Mouse (Mus musculus) natural killer cell, adult 2 months (primary cell): ENCODE data around the gene Rbm47.

ENCODE experiments used
- DNase-seq, 2 experiments: peaks; one replicate each; pipeline ENCODE4 v3.0.0; 2022; ENCODE audit warnings: low spot score in 2 of 2

Rbm47 gene

GRCm38 (mm10) chr5:66165748-66166147 is 7.2 kb downstream of the Rbm47 start:
- no peak for DNase-seq

DNA sequence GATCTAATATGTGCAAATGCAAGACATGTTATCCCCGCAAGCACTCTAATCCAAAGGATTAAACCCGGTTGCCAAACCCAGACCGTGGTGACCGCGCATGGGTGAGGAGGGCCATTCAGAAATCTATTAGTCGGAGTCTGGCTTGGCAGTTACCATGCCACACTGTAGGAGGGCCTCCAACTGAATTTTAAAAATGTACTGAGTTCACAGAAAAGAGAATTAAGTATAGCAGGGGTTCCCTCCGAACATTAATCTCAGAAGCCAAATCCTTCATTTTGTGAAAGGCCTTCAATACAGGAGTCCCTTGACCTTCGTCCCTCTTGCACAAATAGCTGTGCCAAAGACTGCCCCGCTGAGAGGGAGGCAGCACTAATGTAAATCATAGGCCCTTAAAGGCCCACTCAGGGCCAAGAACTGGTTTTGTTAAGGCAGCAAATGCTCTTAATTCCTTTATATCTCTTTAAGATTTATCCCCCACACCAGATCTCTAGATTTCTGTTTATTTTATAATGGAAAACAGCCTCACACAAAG is 16.4 kb downstream of the Rbm47 start:
- DNase-seq, result no peak

DNA sequence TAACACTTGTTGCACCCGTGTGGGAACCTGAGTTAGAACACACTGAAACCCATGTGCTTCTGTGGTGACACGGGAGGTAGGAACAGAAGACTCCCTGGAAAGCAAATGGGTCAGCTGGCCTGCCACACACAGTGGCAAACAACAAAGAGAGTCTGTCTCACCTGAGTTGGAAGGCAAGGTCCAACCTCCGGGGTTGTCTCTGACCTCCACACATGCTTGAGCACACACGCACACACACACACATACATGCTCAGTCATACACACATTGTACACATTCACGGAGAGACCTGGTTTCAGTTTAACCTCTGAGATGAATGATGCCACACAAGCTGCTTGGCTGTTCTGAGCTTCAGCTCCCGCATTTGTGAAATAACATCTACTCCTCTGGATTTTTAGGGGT is 18.3 kb downstream of the Rbm47 start:
- no peak for DNase-seq

DNA sequence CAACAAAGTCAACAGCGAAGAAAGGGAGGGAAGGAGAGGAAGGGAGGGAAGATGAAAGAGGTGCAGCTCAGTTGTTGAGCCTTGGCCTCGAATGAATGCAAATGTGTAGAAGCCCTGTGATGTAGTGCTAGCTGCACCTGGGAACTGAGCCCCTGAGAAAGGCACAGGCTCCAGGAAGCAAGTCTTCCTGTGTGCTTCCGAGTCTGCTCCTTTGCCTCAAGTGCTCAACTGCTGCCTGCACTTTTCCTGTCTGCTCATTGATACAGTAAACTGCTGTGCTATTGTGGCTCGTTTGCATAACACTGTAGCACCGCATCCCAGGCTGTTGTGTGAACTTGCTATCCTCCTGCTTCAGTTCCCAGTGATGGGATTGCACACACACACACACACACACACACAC is 19.4 kb downstream of the Rbm47 start:
- DNase-seq, result no peak

DNA sequence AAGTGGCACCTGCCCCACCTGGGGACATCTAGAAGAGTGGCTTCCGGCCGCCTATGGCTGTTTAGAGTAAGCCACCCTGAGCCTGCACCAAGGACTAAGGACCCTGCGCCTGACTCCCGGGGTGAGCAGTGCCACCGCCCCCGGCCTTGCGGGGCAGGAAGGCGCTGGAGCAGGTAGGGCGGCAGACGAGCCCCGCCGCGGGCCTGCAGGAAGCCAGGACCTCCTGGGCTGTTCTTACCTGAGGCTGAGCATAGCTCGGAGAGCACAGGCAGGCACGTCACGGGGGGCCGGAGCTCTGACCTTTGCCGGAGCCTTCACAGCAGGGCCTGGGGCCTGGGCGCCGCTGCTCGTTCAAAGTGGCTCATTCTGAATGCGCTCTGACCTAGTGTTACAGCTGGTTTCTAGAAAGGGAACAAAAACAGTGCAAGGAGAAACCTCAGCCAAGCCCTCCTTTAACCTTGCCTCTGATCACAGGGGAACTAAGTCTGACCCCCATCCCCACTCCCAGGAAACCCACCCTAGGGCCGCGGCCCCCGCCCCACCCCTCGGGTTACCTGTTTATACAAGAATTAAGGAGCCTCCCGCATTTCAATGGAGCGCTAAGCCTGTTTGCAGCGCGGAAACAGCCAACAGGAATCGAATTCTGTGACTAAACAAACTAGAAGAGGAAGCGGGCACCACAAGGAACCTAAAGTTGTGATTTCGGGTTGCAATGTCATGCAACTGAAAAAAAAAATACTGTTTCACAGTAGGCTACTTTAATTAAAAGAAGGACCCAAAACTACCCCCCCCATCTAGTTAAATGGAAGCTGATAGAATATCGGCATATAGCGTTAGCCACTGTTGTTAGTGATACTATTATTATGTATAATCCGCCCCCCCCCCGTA is 21.4 kb downstream of the Rbm47 start:
- DNase-seq, result peak; percentile 12 to 44

- peak in 1 of 2 experiments; percentile 2 for DNase-seq
Measured at GRCm38 (mm10) chr5:66150706-66151300, 22.1 kb downstream of the Rbm47 start.

GRCm38 (mm10) chr5:66150106-66150705 is 22.7 kb downstream of the Rbm47 start:
- no peak for DNase-seq

GRCm38 (mm10) chr5:66149571-66149970 is 23.3 kb downstream of the Rbm47 start:
- no peak for DNase-seq

DNA sequence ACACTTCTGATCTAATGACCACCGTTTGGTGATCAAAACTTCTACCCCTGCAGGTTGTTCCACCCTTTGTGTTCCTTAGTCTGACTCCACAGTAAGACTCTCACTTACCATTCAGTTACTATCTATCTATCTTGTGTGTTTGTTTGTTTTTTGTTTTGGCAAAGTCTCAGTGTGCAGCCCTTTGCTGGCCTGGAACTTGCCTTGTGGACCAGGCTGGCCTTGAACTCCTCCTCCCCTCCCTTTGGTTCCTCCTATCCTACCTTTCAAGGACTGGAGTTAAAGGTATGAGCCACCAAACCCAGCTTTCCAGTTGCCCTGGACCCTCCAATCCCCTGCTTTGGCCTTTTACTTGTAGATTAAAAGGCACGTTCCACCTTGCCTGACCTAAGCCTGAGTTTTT is 23.8 kb downstream of the Rbm47 start:
- DNase-seq, result no peak

DNA sequence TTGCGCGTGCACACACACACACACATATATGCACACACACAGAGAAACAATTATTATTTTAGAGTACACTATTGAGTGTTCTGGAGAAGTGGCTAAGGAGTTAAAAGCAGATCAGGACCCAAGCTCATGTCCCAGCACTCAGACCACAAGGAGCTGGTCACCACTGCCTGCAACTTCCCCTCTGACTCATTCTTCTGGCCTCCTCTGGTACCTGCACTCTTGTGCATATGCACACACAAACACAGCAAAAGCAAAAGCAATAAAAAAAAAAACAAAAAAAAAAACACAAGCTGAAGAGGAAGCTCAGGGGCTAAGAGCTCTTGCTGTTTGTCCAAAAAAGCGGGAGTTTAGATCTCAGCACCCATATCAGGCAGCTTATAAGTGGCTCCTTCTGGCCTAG is 25.6 kb downstream of the Rbm47 start:
- no peak for DNase-seq

DNA sequence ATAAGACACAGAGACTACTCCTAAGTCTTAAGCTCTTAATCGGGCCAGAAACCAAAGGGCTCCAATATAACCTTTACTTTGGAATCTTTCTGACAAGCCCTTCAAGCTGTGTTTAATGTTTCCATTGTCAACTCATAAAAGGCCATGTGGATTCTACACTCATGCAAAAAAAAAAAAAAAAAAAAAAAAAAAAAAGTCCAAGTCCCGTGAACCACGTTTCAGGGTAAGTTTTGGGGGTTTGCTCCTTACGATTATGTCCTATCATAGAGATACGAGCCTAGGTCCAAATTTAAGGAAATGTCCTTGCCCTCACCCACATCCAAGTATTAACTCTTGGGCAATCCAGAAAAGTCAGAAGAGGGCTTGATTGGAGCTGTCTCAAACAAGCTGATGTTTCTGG is 27.3 kb downstream of the Rbm47 start:
- no peak for DNase-seq

- no peak for DNase-seq
Measured at GRCm38 (mm10) chr5:66143093-66144032, 29.6 kb downstream of the Rbm47 start.

GRCm38 (mm10) chr5:66141474-66141873 is 31.4 kb downstream of the Rbm47 start:
- no peak for DNase-seq

GRCm38 (mm10) chr5:66139634-66140295 is 33.2 kb downstream of the Rbm47 start:
- DNase-seq, result no peak

GRCm38 (mm10) chr5:66139171-66139570 is 33.7 kb downstream of the Rbm47 start:
- DNase-seq, result no peak

DNA sequence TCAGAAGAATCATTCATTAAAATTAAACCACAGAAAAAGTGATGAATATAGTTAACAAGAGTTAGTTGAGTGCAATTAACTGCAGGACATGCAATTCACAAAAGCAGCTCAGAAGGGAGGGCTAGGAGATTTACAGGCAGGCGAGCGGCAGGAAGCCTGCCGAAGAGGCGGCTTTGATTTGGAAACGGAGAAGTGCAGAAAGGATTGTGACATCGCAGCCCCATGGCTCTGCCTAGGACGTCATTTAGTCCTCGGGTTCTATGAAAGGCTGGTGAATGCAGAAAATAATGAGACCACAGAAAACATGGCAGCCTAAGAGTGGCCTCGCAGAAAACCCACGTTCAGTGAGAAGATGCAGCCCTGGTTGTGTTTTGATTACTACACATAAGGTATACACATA is 34.3 kb downstream of the Rbm47 start:
- no peak for DNase-seq

- peak in 1 of 2 experiments; percentile 7 for DNase-seq
Measured at GRCm38 (mm10) chr5:66137250-66137649, 35.7 kb downstream of the Rbm47 start.

GRCm38 (mm10) chr5:66135853-66136210 is 37.1 kb downstream of the Rbm47 start:
- DNase-seq, result no peak

DNA sequence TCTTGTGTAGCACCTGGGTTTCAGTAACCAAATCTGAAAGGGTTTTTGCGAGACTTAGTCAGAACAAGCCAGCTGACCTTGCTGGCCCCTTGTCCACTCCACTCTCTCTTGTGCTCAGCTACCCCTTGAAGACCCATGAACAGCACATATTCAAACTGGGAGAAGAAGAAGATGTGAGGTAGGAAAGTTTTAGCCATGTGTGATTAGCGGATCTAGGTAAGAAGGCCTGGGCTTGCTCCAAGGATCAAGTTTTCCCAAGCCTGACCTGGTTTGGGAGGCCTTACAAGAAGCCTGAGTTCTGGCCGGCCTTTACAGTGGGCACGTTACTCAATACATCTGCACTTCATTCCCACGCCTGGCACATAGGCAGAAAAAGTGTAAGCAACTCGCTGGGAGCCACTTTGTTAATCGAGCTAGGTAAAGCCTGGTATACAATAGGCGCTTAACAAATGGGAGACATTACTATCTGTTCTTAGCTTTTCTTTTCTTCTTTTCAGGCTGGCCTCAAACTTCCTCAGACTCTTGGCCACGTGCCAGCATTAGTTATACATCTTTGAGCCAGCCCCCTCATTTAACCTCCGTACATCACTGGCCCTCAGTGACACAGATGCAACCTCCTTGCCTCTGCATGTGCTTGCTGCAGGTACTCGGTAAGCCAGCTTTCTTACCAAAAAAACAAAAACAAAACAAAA is 37.6 kb downstream of the Rbm47 start:
- DNase-seq, result no peak

DNA sequence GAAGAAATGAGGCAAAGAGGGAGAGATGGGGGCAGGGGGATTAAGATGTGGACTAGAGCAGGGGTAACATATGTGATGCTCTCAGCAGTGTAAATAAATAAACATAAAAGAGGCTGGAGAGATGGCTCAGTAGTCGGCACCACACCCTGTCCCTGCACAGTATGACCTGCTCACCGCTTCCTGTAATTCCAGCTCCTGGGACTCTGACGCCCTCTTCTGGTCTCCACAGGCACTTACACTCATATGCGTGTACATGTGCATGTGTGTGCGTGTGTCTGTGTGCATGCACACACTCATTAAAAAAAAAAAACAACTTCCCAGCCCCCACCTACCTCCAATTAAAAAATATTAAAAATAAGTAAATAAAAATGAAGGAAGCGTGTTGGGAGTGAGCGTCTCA is 38.3 kb downstream of the Rbm47 start:
- DNase-seq, result no peak
